Mouse (Mus musculus) A20 (cell line): ENCODE data around the gene Farsa.
A peak's percentile ranks its signal among the peaks of the same experiment; 100 is the strongest.
"Not testable (repeated sequence)": the region's sequence is repeated elsewhere in the genome, so short reads cannot be mapped to it uniquely, and the experiment has no call there.

ENCODE experiments used
- DNase-seq: peaks from one replicate; pipeline ENCODE4 v3.0.0-alpha.2; 2011; ENCODE audit warnings: low read depth, low spot score

Farsa gene

DNA sequence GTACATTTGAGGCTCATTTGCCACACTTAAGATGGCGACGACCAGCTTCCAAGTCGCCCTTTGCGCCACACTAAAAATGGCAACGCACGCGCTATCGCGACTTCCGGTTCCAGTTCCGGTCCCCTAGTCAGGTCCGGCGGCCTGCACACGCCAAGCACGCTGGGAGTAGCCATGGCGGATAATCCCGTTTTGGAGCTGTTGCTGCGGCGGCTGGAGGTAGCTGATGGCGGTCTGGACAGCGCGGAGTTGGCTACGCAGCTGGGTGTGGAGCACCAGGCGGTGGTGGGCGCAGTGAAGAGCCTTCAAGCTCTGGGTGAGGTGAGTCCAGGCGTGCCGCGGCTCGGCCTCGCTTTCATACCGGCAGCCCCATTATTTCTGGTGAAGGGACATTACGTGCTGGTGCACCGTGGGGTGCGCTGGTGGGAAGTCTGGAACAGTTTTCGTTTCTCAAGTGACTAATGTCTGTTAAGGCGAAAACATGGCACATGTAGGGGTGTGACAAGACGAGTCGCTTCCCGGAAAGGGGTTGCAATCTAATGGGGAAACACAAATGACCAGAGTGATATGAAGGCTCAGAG lies at the start of gene Farsa:
Farsa (plus strand) TSS at position 126 of the 578 bp plus-strand sequence.
- peak; percentile 95 for DNase-seq

- no peak for DNase-seq
These were observed 47.5 kb upstream of the Farsa start for GRCm38 (mm10) chr8:84809109-84809940.

- no peak for DNase-seq
These were observed 46.9 kb upstream of the Farsa start for GRCm38 (mm10) chr8:84809941-84810280.

GRCm38 (mm10) chr8:84810896-84811295 lies 45.9 kb upstream of the Farsa start:
- peak; percentile 89 for DNase-seq

GRCm38 (mm10) chr8:84811303-84811702 lies 45.5 kb upstream of the Farsa start:
- no peak for DNase-seq

- peak; percentile 71 for DNase-seq
These were observed 43.7 kb upstream of the Farsa start for GRCm38 (mm10) chr8:84813059-84813458.

DNA sequence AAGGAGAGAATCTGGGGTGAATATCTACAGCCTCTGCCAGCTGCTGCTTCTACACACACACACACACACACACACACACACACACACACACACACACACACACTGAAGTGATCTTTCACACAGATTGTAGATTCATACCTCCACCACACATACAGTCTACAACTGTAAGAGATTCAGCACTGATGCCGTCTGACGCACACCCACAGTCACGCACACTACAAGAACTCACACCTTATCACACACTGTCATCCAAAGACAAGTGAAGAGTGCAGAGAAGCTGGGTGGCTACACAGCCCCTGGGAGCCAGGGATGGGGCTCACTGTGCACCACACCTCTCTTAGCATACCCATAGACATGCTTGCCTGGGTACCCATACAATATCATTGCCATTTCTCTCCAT lies 43.0 kb upstream of the Farsa start:
- no peak for DNase-seq

DNA sequence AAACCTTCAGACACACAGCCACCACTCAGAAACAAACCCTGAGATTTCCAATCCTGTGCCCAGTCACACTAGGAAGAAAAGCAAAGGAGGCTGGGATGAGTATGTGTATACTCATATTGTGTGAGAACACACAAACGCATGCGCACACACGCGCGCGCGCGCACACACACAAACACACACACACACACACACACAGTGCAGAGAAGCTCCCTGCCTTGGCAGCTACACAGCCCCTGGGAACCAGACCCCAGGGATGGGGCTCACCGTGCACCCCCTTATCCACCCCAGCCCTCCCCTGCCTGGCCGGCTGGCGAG lies 42.6 kb upstream of the Farsa start:
- no peak for DNase-seq

DNA sequence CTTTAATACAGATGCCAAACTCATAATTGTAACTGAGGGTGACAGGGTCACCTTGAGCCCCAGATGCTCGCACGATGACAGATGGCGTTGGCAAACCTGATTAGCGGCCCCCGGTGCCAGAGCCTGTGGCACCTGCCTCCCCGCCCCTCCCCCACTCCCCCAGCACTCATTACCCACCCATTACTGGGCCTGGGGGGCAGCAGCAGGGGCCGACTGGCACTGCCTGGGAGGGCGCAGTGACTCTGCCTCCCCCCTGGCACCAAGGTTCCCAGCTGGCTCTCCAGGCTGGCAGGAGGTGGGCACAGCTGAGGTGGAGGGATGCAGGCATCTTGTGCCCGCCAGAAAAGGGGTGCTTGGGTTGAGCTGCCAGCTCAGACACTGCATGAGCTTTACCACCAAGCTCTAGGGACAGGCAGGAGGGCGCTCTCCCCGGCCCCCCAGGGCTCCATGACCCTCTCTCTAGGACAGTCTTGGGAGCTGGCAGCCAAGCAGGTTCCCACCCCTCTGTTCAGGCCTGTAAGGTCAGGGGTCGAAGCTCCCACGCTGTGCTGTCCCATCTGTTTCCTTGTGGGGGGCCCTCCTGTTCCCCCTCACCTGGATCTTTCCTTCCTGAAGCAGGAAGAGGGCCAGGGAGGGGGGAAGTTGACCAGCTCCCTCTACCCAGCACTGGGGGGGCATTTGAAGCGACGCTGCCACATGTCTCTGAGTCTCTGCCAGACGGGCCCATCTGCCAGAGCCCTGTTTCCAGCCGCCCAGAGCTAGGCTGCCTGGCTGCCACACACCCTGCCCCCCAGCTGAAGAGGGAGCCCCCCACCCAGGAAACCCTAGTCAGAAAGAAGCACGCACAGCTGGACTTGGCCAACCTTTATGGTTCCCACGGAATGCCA lies 42.0 kb upstream of the Farsa start:
- DNase-seq: no peak

DNA sequence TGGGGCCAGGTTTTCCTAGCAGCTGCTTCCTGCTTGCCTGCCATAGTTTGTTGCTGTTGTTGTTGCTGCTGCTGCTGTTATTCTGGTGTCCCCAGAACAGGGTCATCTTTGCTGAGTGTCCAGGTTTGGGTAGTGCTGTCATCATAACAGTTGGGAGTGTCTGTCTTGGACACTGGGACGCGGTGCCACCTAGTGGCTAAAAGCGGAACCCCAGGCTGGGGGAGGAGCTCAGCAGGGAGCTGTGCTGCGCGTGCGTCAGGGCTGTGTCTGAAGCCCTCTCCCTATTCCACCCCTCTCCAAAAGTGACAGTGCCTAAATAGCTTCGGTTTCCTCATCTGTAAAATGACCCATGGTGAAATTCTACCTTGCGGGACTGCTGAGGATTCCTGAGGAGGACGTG lies 41.2 kb upstream of the Farsa start:
- DNase-seq: peak; percentile 89

DNA sequence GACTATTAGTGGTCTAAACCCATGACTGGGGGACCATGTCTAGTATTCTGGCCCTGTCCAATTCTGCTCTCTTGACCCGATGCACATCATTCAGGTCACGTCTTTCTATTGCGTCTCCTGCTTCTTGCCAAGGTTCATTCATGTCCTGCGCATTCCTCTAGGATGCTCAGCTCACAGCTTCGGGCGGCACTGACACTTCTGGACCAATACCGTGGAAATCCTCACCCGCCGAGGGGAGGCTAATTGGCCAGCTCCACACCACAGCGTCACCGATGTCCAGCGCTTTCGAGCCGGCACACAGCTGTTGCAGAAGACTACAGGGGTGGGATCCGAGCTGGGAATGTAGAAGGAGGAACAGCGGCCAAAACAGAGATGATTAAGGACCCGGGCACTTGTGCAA lies 40.7 kb upstream of the Farsa start:
- no peak for DNase-seq

- DNase-seq: no peak
These were observed 34.1 kb upstream of the Farsa start, which contains the start of gene Dand5 for GRCm38 (mm10) chr8:84822723-84823122. Dand5 (minus strand) TSS chr8:84822823.

GRCm38 (mm10) chr8:84823653-84824052 lies 33.1 kb upstream of the Farsa start:
- DNase-seq: peak; percentile 82

DNA sequence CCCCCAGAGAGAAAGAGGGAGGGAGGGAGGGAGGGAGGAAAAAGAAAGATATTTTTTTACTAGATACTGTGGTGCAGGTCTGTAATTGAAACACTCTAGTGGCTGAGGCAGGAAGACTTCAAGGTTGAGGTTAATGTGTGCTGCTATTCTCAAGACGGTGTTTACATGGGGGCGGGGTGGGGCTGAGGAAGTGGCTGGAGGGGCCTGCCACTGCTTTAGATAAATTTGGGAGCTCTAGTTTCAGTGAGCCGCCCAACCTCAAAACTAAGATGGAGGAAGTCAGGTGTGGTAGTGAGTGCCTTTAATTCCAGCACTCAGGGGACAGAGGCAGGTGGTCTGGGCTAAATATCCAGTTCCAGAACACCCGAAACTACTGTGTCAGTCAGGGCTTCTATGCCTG lies 31.2 kb upstream of the Farsa start:
- DNase-seq: peak; percentile 75

GRCm38 (mm10) chr8:84826518-84826917 lies 30.3 kb upstream of the Farsa start:
- not testable (repeated sequence) for DNase-seq

GRCm38 (mm10) chr8:84831490-84831889 lies 25.3 kb upstream of the Farsa start, which contains the start of gene Gadd45gip1:
Gadd45gip1 (plus strand) TSS chr8:84831522.
- peak; percentile 92 for DNase-seq

- peak; percentile 90 for DNase-seq
These were observed 24.6 kb upstream of the Farsa start for GRCm38 (mm10) chr8:84832034-84832717.

GRCm38 (mm10) chr8:84832759-84833742 lies 23.7 kb upstream of the Farsa start:
- no peak for DNase-seq

DNA sequence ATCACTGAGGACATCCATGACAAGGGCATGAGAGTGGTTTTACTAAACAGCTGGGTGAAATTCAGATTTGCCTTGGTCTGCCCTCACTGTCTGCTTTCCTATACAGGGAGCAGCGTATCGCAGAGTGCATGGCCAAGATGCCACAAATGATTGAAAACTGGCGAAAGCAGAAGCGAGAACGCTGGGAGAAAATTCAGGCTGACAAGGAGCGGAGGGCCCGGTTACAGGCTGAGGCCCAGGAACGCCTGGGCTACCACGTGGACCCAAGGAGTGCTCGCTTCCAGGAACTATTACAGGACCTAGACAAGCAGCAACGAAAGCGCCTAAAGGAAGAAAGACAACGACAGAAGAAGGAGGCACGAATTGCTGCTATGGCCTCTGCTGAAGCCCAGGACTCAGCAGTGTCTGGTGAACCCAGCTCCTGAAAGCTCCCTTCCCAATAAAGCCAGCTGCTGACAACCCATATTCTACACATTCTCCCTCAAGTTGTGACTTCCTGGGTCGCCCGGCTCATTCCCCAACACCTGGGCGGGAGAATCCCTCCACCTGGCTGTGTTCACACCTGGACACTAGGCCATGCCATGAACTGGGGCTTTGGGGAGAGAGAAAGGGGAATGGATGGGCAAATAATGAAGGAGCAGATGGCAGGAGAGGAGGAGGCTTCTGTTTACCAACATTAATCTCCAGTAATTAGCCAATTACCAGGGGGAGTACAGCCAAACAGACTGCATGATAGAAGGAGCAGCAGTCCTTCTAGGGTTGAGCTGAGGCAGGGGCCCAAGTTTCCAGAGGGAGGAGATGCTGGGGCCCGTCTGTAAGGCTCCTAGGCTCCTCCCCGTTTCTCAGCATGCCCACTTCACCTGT lies 22.6 kb upstream of the Farsa start:
- no peak for DNase-seq
